Mouse (Mus musculus) liver, adult 2 months (tissue): Measurements from ENCODE around the gene Fzr1.

Source experiments
- CTCF ChIP-seq: fragments of 200-500 bp; IDR thresholded peaks from 2 replicates; pipeline ENCODE4 v1.5.1; 2011; ENCODE audit warnings: low read depth, low read length, control low read depth
- POLR2A ChIP-seq: fragments of 200-500 bp; IDR thresholded peaks from 2 replicates; pipeline ENCODE4 v1.6.1; 2011; ENCODE audit warnings: low read length, control low read depth; ENCODE audit not compliant: insufficient read depth; ENCODE audit errors: extremely low read depth

- TF ChIP-seq POLR2A (no peak), CTCF (no peak)
Observed at GRCm38 (mm10) chr10:81402227-81402765, 24.0 kb upstream of the Fzr1 start.
